Mouse (Mus musculus) myocyte (in vitro differentiated cells): Measurements from ENCODE around the gene Slc9a5. TPM values are rescaled to one million over a fixed set of nuclear protein-coding genes. Genes with fewer than 3 reads are reported as not detected.

Source experiments
- H3K27me3 ChIP-seq: one replicate; pipeline ENCODE4 v1.6.1; 2011; ENCODE audit not compliant: control insufficient read depth, insufficient read depth, insufficient read length
- H3K36me3 ChIP-seq: one replicate; pipeline ENCODE4 v1.6.1; 2011; ENCODE audit not compliant: control insufficient read depth, insufficient read depth
- H3K4me2 ChIP-seq: one replicate; pipeline ENCODE4 v1.6.1; 2011; ENCODE audit warnings: low read depth, control low read depth
- H3K4me3 ChIP-seq: one replicate; pipeline ENCODE4 v1.5.1; 2011; ENCODE audit warnings: mild to moderate bottlenecking, control low read depth, moderate library complexity
- H3K79me2 ChIP-seq: one replicate; pipeline ENCODE4 v1.6.1; 2011; ENCODE audit not compliant: control insufficient read depth, insufficient read depth
- H3ac ChIP-seq: one replicate; pipeline ENCODE4 v1.6.1; 2011; ENCODE audit not compliant: control insufficient read depth, insufficient read length
- CEBPB ChIP-seq: IDR thresholded peaks from 2 replicates; pipeline ENCODE4 v1.6.1; 2011; ENCODE audit warnings: mild to moderate bottlenecking, moderate library complexity; ENCODE audit not compliant: poor library complexity, insufficient read depth, severe bottlenecking
- E2F4 ChIP-seq: IDR thresholded peaks from one replicate; pipeline ENCODE4 v1.6.1; 2011; ENCODE audit warnings: mild to moderate bottlenecking, control low read depth, moderate library complexity; ENCODE audit not compliant: insufficient read depth
- MAX ChIP-seq: IDR thresholded peaks from one replicate; pipeline ENCODE4 v1.6.1; 2011; ENCODE audit warnings: low read depth, mild to moderate bottlenecking, control low read depth
- MYOD1 ChIP-seq, 3 experiments: IDR thresholded peaks; one replicate each; pipeline ENCODE4 v1.6.1; 2011; ENCODE audit warnings: control low read depth in 2 of 3, low read depth in 2 of 3, mild to moderate bottlenecking in 2 of 3, moderate library complexity in 1 of 3; ENCODE audit not compliant: insufficient read length in 2 of 3, control insufficient read depth in 1 of 3
- MYOG ChIP-seq, 3 experiments: IDR thresholded peaks; one replicate each; pipeline ENCODE4 v1.6.1; 2011; ENCODE audit warnings: control low read depth in 2 of 3, low read depth in 2 of 3, mild to moderate bottlenecking in 2 of 3; ENCODE audit not compliant: insufficient read length in 2 of 3, control insufficient read depth in 1 of 3, insufficient read depth in 1 of 3
- POLR2A ChIP-seq: IDR thresholded peaks from one replicate; pipeline ENCODE4 v1.6.1; 2011; ENCODE audit warnings: low read depth, mild to moderate bottlenecking, control low read depth, moderate library complexity; ENCODE audit not compliant: insufficient read length
- POLR2AphosphoS2 ChIP-seq: IDR thresholded peaks from one replicate; pipeline ENCODE4 v1.6.1; 2011; ENCODE audit warnings: low read depth, control low read depth; ENCODE audit not compliant: insufficient read length
- REST ChIP-seq: IDR thresholded peaks from one replicate; pipeline ENCODE4 v1.6.1; 2011; ENCODE audit warnings: mild to moderate bottlenecking, control low read depth, moderate library complexity; ENCODE audit not compliant: insufficient read depth, insufficient read length
- SRF ChIP-seq: IDR thresholded peaks from one replicate; pipeline ENCODE4 v1.6.1; 2011; ENCODE audit warnings: low read depth; ENCODE audit not compliant: control insufficient read depth, insufficient read length
- TCF12 ChIP-seq: IDR thresholded peaks from one replicate; pipeline ENCODE4 v1.6.1; 2011; ENCODE audit warnings: mild to moderate bottlenecking, control low read depth; ENCODE audit not compliant: poor library complexity, insufficient read depth, severe bottlenecking
- TCF3 ChIP-seq: IDR thresholded peaks from one replicate; pipeline ENCODE4 v1.6.1; 2011; ENCODE audit warnings: low read depth, control low read depth; ENCODE audit not compliant: insufficient read length
- USF1 ChIP-seq: IDR thresholded peaks from one replicate; pipeline ENCODE4 v1.6.1; 2011; ENCODE audit warnings: low read depth, mild to moderate bottlenecking, control low read depth, moderate library complexity
- polyA plus RNA-seq: library from polyadenylated mRNA; unstranded; fragments of >200 nt; fragmentation: generic; extraction: Trizol; gene quantifications from one replicate; pipeline ENCODE4 v1.2.1, GENCODE M21; 2012; ENCODE audit warnings: missing spikeins

Gene Slc9a5
- polyA plus RNA-seq, 1 experiment: 6.2 TPM

- no peak overlapping the region for H3ac ChIP-seq
- no peaks in the 10 kb centered on the region for H3K79me2 ChIP-seq
- TF ChIP-seq CEBPB: no peak
- no peak for TF ChIP-seq MYOD1 (IDR thresholded peaks at IDR 0.05; ENCODE audit: control insufficient read depth in 1 of 3, insufficient read length in 2 of 3, low read depth in 2 of 3)
- TF ChIP-seq REST: no peak
- TF ChIP-seq POLR2AphosphoS2: no peak
- no peak for TF ChIP-seq SRF
- no peak for TF ChIP-seq MYOG (IDR thresholded peaks at IDR 0.05; ENCODE audit: control insufficient read depth in 1 of 3, insufficient read depth in 1 of 3, insufficient read length in 2 of 3, low read depth in 2 of 3)
- no peak for TF ChIP-seq MAX
- TF ChIP-seq E2F4: no peak
- no peak for TF ChIP-seq TCF12
- no peak for TF ChIP-seq POLR2A
These were observed 59.7 kb downstream of the Slc9a5 start for GRCm38 (mm10) chr8:105408331-105408730.

GRCm38 (mm10) chr8:105409947-105410346 is 61.3 kb downstream of the Slc9a5 start:
- no peak overlapping the region for H3K4me2 ChIP-seq
- H3K36me3 ChIP-seq: no peaks in the 10 kb centered on the region
- H3K4me3 ChIP-seq: no peak overlapping the region
- peaks cover 14% of the 10 kb centered on the region for H3K27me3 ChIP-seq
- no peak overlapping the region for H3ac ChIP-seq
- TF ChIP-seq POLR2AphosphoS2 (no peak), SRF (no peak), MAX (no peak), TCF3 (no peak), E2F4 (no peak), MYOG (IDR thresholded peaks at IDR 0.05; ENCODE audit: control insufficient read depth in 1 of 3, insufficient read depth in 1 of 3, insufficient read length in 2 of 3, low read depth in 2 of 3) (no peak), USF1 (no peak)
- H3K79me2 ChIP-seq: no peaks in the 10 kb centered on the region

More at GRCm38 (mm10) chr8:105408331-105408730, 59.7 kb downstream of the Slc9a5 start:
- H3K27me3 ChIP-seq: no peaks in the 10 kb centered on the region
- H3K36me3 ChIP-seq: no peaks in the 10 kb centered on the region
- H3K4me3 ChIP-seq: no peak overlapping the region
- H3K4me2 ChIP-seq: peak overlapping the region; percentile 59

DNA sequence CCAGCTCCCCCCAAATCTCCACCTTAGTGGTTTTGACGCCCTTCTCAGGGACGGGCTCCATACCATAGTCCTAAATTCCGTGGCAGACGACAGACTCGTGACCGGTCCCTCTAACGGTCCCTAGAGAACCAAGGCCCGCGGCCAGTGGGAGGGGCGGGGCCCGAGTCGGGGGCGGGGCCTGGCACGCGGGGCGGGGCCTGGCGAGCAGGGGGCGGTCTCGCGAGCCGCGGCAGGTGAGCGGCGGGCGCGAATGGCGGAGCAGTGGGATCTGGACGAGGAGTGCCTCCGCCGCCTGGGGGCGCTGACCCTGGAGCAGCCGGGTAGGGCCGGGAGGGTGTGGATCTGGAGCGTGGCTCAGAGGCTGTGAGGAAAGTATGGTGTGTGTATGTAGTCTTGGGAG is 64.7 kb downstream of the Slc9a5 start, which contains the start of the genes Kctd19 and Lrrc36:
TSS of gene Kctd19 (minus strand) at position 112 of the 400 bp plus-strand sequence.
TSS of gene Lrrc36 (plus strand) at position 181 of the 400 bp plus-strand sequence.
- H3K4me2 ChIP-seq: no peak within 1 kb of the TSS
- H3K27me3 ChIP-seq: peaks cover 19% of the 10 kb centered on the region
- H3K4me3 ChIP-seq: no peak within 1 kb of the TSS
- no peak within 1 kb of the TSS for H3ac ChIP-seq
- no peak for TF ChIP-seq USF1
- no peak for TF ChIP-seq MAX
- no peak for TF ChIP-seq TCF12
- TF ChIP-seq CEBPB: no peak
- no peak for TF ChIP-seq POLR2AphosphoS2
- no peak for TF ChIP-seq E2F4
- no peak for TF ChIP-seq POLR2A
- TF ChIP-seq SRF: no peak
- no peaks in the 10 kb centered on the region for H3K36me3 ChIP-seq
- H3K79me2 ChIP-seq: no peaks in the 10 kb centered on the region

DNA sequence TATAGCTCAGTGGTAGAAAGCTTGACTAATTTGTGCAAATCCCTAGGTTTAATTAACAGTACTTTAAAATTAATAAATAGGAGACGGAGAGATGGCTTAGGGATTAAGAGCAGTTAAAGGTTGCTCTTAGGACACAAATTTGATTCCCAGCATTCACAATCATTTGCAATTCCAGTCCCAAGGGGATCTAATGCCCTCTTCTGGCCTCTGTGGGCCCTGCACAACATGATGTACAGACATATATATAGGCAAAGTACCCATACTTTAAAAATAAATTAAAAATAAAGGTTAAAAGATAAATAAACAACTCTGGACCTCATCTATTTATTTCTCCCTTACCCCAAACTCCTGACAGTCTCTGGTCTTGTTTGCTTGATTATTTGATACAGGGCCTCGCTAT is 70.3 kb downstream of the Slc9a5 start:
- TF ChIP-seq SRF (no peak), MYOG (IDR thresholded peaks at IDR 0.05; ENCODE audit: control insufficient read depth in 1 of 3, insufficient read depth in 1 of 3, insufficient read length in 2 of 3, low read depth in 2 of 3) (no peak), POLR2A (no peak), TCF12 (no peak), POLR2AphosphoS2 (no peak), E2F4 (no peak), USF1 (no peak), REST (no peak), MYOD1 (IDR thresholded peaks at IDR 0.05; ENCODE audit: control insufficient read depth in 1 of 3, insufficient read length in 2 of 3, low read depth in 2 of 3) (no peak)
- H3K4me3 ChIP-seq: no peak overlapping the region
- H3K27me3 ChIP-seq: peaks cover 38% of the 10 kb centered on the region
- H3K4me2 ChIP-seq: no peak overlapping the region
- no peak overlapping the region for H3ac ChIP-seq
- no peaks in the 10 kb centered on the region for H3K79me2 ChIP-seq
- no peaks in the 10 kb centered on the region for H3K36me3 ChIP-seq

Other genes with a start within 250 kb of the Slc9a5 start
- gene Ces4a, start 217.0 kb upstream of the Slc9a5 start, polyA plus RNA-seq: not detected
- gene Cbfb, start 178.2 kb upstream of the Slc9a5 start, polyA plus RNA-seq: 38.1 TPM
- 16.6 TPM for gene D230025D16Rik, start 123.7 kb upstream of the Slc9a5 start, polyA plus RNA-seq
- 6.2 TPM for gene B3gnt9, start 93.7 kb upstream of the Slc9a5 start, polyA plus RNA-seq
- 27.0 TPM for gene Tradd, start 84.2 kb upstream of the Slc9a5 start, polyA plus RNA-seq
- 10.5 TPM for gene Fbxl8, start 84.2 kb upstream of the Slc9a5 start, polyA plus RNA-seq
- gene Hsf4, start 79.0 kb upstream of the Slc9a5 start, polyA plus RNA-seq: 5.8 TPM
- gene Nol3, start 72.7 kb upstream of the Slc9a5 start, polyA plus RNA-seq: 23.2 TPM
- gene 4931428F04Rik, start 59.0 kb upstream of the Slc9a5 start, polyA plus RNA-seq: 6.2 TPM
- gene Exoc3l, start 52.7 kb upstream of the Slc9a5 start, polyA plus RNA-seq: 23.4 TPM
- 59.7 TPM for gene E2f4, start 51.2 kb upstream of the Slc9a5 start, polyA plus RNA-seq
- 0.92 TPM for gene Elmo3, start 43.2 kb upstream of the Slc9a5 start, polyA plus RNA-seq
- 1.8 TPM for gene Lrrc29, start 22.6 kb upstream of the Slc9a5 start, polyA plus RNA-seq
- gene Tmem208, start 22.5 kb upstream of the Slc9a5 start, polyA plus RNA-seq: 109 TPM
- 19.0 TPM for gene Fhod1, start 890 bp upstream of the Slc9a5 start, polyA plus RNA-seq
- gene Plekhg4, start 24.4 kb downstream of the Slc9a5 start, polyA plus RNA-seq: 1.0 TPM
- gene Kctd19, start 64.7 kb downstream of the Slc9a5 start, polyA plus RNA-seq: not detected
- not detected for gene Lrrc36, start 64.7 kb downstream of the Slc9a5 start, polyA plus RNA-seq
- gene Tppp3, start 122.7 kb downstream of the Slc9a5 start, polyA plus RNA-seq: 155 TPM
- 17.3 TPM for gene Zdhhc1, start 148.1 kb downstream of the Slc9a5 start, polyA plus RNA-seq
- 0.59 TPM for gene Hsd11b2, start 169.9 kb downstream of the Slc9a5 start, polyA plus RNA-seq
- gene Atp6v0d1, start 217.2 kb downstream of the Slc9a5 start, polyA plus RNA-seq: 126 TPM